Mouse (Mus musculus) fat pad, adult 2 months (tissue): ENCODE measurements at regions not wholly inside any gene's neighbourhood (a gene's known extent, or its start where the extent isn't known, plus 50 kb on each side); places are given as distances from the start of the nearest gene placed in this dataset.
A peak's percentile ranks its signal among the peaks of the same experiment; 100 is the strongest.
"Not testable (repeated sequence)": the region's sequence is repeated elsewhere in the genome, so short reads cannot be mapped to it uniquely, and the experiment has no call there.

Experiments used
- DNase-seq: peaks from one replicate; pipeline ENCODE4 v3.0.0-alpha.2; 2011; ENCODE audit warnings: low read depth, low spot score; ENCODE audit errors: extremely low read depth

- not testable (repeated sequence) for DNase-seq
These were observed 693.5 kb upstream of the Gria3 start for GRCm38 (mm10) chrX:40707176-40707575.

- peak; percentile 31 for DNase-seq
These were observed 692.0 kb upstream of the Gria3 start for GRCm38 (mm10) chrX:40708631-40709030.

GRCm38 (mm10) chrX:40740701-40741344 is 659.8 kb upstream of the Gria3 start:
- DNase-seq = no peak
